Mouse (Mus musculus): Measurements from ENCODE around the gene Gm7694. TPM values are rescaled to one million over a fixed set of nuclear protein-coding genes. Genes with fewer than 3 reads are reported as not detected.

Gm7694 gene
- total RNA-seq (2014; fragmentation: Nextera tagmentation), result 0.35 and 0.72 TPM in 2 replicates
- 0.23 TPM in 1 of 2 replicates, not detected in the other for total RNA-seq (2017)

- no peak for ATAC-seq (replicated peaks; ENCODE audit: low FRiP score, low TSS enrichment, poor library complexity, severe bottlenecking)
These were observed at the start of gene Gm7694 for GRCm38 (mm10) chr1:170306232-170306631. Gene Gm7694 (minus strand): TSS chr1:170306332.

- ATAC-seq (replicated peaks; ENCODE audit: low FRiP score, low TSS enrichment, poor library complexity, severe bottlenecking), result no peak
These were observed 47.2 kb upstream of the Gm7694 start for GRCm38 (mm10) chr1:170353335-170353734.

GRCm38 (mm10) chr1:170351080-170351479, 44.9 kb upstream of the Gm7694 start:
- no peak for ATAC-seq (replicated peaks; ENCODE audit: low FRiP score, low TSS enrichment, poor library complexity, severe bottlenecking)

- no peak for ATAC-seq (replicated peaks; ENCODE audit: low FRiP score, low TSS enrichment, poor library complexity, severe bottlenecking)
These were observed 40.1 kb upstream of the Gm7694 start for GRCm38 (mm10) chr1:170346266-170346665.

- no peak for ATAC-seq (replicated peaks; ENCODE audit: low FRiP score, low TSS enrichment, poor library complexity, severe bottlenecking)
These were observed 37.8 kb upstream of the Gm7694 start for GRCm38 (mm10) chr1:170343906-170344305.

- no peak for ATAC-seq (replicated peaks; ENCODE audit: low FRiP score, low TSS enrichment, poor library complexity, severe bottlenecking)
These were observed 36.9 kb upstream of the Gm7694 start for GRCm38 (mm10) chr1:170343081-170343480.

GRCm38 (mm10) chr1:170339943-170340342, 33.8 kb upstream of the Gm7694 start:
- no peak for ATAC-seq (replicated peaks; ENCODE audit: low FRiP score, low TSS enrichment, poor library complexity, severe bottlenecking)

- no peak for ATAC-seq (replicated peaks; ENCODE audit: low FRiP score, low TSS enrichment, poor library complexity, severe bottlenecking)
These were observed 26.6 kb upstream of the Gm7694 start for GRCm38 (mm10) chr1:170332775-170333174.

- no peak for ATAC-seq (replicated peaks; ENCODE audit: low FRiP score, low TSS enrichment, poor library complexity, severe bottlenecking)
These were observed 25.8 kb upstream of the Gm7694 start for GRCm38 (mm10) chr1:170331926-170332325.

GRCm38 (mm10) chr1:170325277-170325676, 19.1 kb upstream of the Gm7694 start:
- ATAC-seq (replicated peaks; ENCODE audit: low FRiP score, low TSS enrichment, poor library complexity, severe bottlenecking), result no peak

GRCm38 (mm10) chr1:170324312-170324711, 18.2 kb upstream of the Gm7694 start:
- ATAC-seq (replicated peaks; ENCODE audit: low FRiP score, low TSS enrichment, poor library complexity, severe bottlenecking), result no peak

GRCm38 (mm10) chr1:170323001-170323400, 16.9 kb upstream of the Gm7694 start:
- no peak for ATAC-seq (replicated peaks; ENCODE audit: low FRiP score, low TSS enrichment, poor library complexity, severe bottlenecking)

GRCm38 (mm10) chr1:170322046-170322445, 15.9 kb upstream of the Gm7694 start:
- no peak for ATAC-seq (replicated peaks; ENCODE audit: low FRiP score, low TSS enrichment, poor library complexity, severe bottlenecking)

- no peak for ATAC-seq (replicated peaks; ENCODE audit: low FRiP score, low TSS enrichment, poor library complexity, severe bottlenecking)
These were observed 5.3 kb upstream of the Gm7694 start for GRCm38 (mm10) chr1:170311431-170311830.

GRCm38 (mm10) chr1:170308503-170308902, 2.4 kb upstream of the Gm7694 start, which contains the start of gene Spata46:
Gene Spata46 (plus strand): TSS chr1:170308803.
- no peak for ATAC-seq (replicated peaks; ENCODE audit: low FRiP score, low TSS enrichment, poor library complexity, severe bottlenecking)

GRCm38 (mm10) chr1:170305002-170305401, 1.1 kb downstream of the Gm7694 start:
- ATAC-seq (replicated peaks; ENCODE audit: low FRiP score, low TSS enrichment, poor library complexity, severe bottlenecking), result no peak

GRCm38 (mm10) chr1:170303103-170303502, 3.0 kb downstream of the Gm7694 start:
- no peak for ATAC-seq (replicated peaks; ENCODE audit: low FRiP score, low TSS enrichment, poor library complexity, severe bottlenecking)

GRCm38 (mm10) chr1:170302456-170302855, 3.7 kb downstream of the Gm7694 start:
- ATAC-seq (replicated peaks; ENCODE audit: low FRiP score, low TSS enrichment, poor library complexity, severe bottlenecking), result no peak

GRCm38 (mm10) chr1:170301686-170302085, 4.4 kb downstream of the Gm7694 start:
- no peak for ATAC-seq (replicated peaks; ENCODE audit: low FRiP score, low TSS enrichment, poor library complexity, severe bottlenecking)

- no peak for ATAC-seq (replicated peaks; ENCODE audit: low FRiP score, low TSS enrichment, poor library complexity, severe bottlenecking)
These were observed 6.6 kb downstream of the Gm7694 start for GRCm38 (mm10) chr1:170299496-170299895.

GRCm38 (mm10) chr1:170294786-170295570, 11.2 kb downstream of the Gm7694 start:
- ATAC-seq (replicated peaks; ENCODE audit: low FRiP score, low TSS enrichment, poor library complexity, severe bottlenecking), result no peak

Data from megakaryocyte-erythroid progenitor cell, adult 5-6 weeks (primary cell).